Mouse (Mus musculus) kidney, embryonic 15.5 days (tissue): ENCODE data around the gene Lrrc37a. TPM values are rescaled to one million over a fixed set of nuclear protein-coding genes. Genes with fewer than 3 reads are reported as not detected.
"Not testable (repeated sequence)": the region's sequence is repeated elsewhere in the genome, so short reads cannot be mapped to it uniquely, and the experiment has no call there.

Experiments used
- ATAC-seq: fragments of 200-750 bp; cut with Nextera tagmentation; replicated peaks from 2 replicates; pipeline ENCODE4 v1.8.0; 2017; ENCODE audit warnings: moderate TSS enrichment; ENCODE audit not compliant: low FRiP score
- H3K27ac ChIP-seq: fragments of 300-500 bp; sonication (generic); 2 replicates; pipeline ENCODE4 v1.5.1; 2015; ENCODE audit warnings: mild to moderate bottlenecking, inconsistent platforms
- H3K27me3 ChIP-seq: fragments of 300-500 bp; sonication (generic); 2 replicates; pipeline ENCODE4 v1.6.1; 2015; ENCODE audit warnings: inconsistent platforms
- H3K36me3 ChIP-seq: fragments of 300-500 bp; sonication (generic); 2 replicates; pipeline ENCODE4 v1.6.1; 2015; ENCODE audit warnings: inconsistent platforms
- H3K4me1 ChIP-seq: fragments of 300-500 bp; sonication (generic); 2 replicates; pipeline ENCODE4 v1.6.1; 2015; ENCODE audit warnings: inconsistent platforms
- H3K4me2 ChIP-seq: fragments of 300-500 bp; sonication (generic); 2 replicates; pipeline ENCODE4 v1.6.1; 2015; ENCODE audit warnings: moderate library complexity, mild to moderate bottlenecking, inconsistent platforms
- H3K4me3 ChIP-seq: fragments of 300-500 bp; sonication (generic); replicated peaks from 2 replicates; pipeline ENCODE4 v1.5.1; 2015; ENCODE audit warnings: mild to moderate bottlenecking, inconsistent platforms
- H3K9ac ChIP-seq: fragments of 300-500 bp; sonication (generic); 2 replicates; pipeline ENCODE4 v1.6.1; 2015; ENCODE audit warnings: mild to moderate bottlenecking, inconsistent platforms
- H3K9me3 ChIP-seq: fragments of 300-500 bp; sonication (generic); replicated peaks from 2 replicates; pipeline ENCODE4 v1.6.1; 2016; ENCODE audit warnings: inconsistent platforms
- WGBS: fragments of 180-500 bp; shearing (Covaris S2); methylation state at CpG from one replicate; pipeline ENCODE4 v1.1.7; 2015; ENCODE audit warnings: mixed read lengths; 5-methylcytosine and 5-hydroxymethylcytosine counted together
- polyA plus RNA-seq: library from polyadenylated mRNA; unstranded; fragments of >200 nt; fragmentation: Nextera tagmentation; extraction: Ambion mirVana; gene quantifications from 2 replicates; pipeline ENCODE4 v1.2.1, GENCODE M21; 2015

The Lrrc37a gene
- polyA plus RNA-seq, 1 experiment from 2014 or later = not detected

DNA sequence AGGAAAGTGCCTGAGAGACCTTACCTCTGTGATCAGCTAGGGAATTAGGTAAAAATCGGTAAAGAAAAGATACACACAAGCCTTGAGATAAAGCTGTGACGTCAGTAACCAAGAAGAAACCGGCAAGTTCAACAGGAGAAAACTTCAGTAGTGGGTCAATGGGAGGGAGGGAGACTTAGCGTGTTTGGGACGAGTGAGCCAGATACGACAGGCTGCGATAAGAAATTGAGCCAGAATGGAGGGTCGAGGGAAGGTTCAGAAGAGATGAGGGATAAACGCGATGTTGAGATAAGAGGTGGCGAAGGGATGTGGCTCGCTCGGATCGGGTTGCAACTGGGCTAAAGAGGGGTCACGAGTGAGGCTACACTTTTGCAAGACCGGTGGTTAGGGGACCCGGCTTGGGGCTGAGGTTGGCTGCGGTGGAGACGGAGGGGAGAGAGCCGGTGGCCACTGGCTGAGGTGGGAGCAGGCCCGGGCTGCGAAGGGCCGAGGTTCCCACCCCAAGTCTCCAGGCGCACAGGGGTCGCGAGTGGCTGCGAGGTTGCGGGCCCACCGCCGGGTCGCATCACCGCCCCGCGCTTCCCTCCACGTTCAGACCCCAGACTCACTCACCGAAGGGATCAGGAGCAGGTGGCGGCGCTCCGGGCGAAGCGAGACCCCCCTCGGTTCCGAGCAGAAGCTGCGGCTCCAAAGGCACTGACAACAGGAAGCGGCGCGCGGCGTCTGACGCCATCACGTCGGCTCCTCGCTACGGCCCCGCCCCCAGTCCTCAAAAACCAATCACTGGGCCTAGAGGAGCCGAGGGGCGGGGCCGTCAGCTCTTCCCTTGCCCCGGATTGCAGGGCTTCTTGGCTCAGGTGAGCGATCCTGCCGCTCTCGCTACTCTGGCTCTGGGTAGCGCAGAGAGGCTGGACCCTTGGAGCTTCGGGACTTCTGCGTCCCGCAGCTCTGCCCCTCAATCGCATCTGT lies 92.1 kb downstream of the Lrrc37a start, which contains the start of gene Plekhm1:
Gene Plekhm1 (minus strand): TSS at position 707 of the 969 bp plus-strand sequence.
- under 1% methylated on average over 67 of the region's 67 CpGs for WGBS
- H3K27ac ChIP-seq = peak within 1 kb of the TSS; percentile 81

DNA sequence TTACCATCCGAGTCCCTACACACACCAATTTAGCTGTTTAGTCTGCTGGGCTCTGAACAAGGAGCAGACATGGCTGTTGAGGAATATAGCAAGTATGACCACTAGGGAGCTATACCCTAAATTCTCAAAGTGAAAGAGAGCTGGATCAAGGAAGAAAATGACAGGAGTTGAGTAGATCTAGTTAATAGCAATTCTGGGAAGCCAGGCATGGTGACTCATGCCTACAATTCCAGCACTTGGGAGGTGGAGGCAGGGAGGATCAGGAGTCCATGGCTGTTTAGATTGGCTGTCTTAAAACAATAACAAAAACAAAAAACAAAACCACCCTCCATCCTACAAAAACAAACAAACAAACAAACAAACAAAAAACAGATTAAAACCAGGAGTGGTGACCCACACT lies 93.1 kb downstream of the Lrrc37a start:
- Histone ChIP-seq H3K4me3 (peak overlapping the region; percentile 93), H3K4me2 (peak overlapping the region; percentile 93)
- WGBS = 83% methylated on average over 1 of the region's 1 CpGs

More for the DNA sequence above, 92.1 kb downstream of the Lrrc37a start, which contains the start of gene Plekhm1:
- Histone ChIP-seq H3K4me2 (peak within 1 kb of the TSS; percentile 93), H3K36me3 (0 out of 2 replicates have a peak, but pooled peaks cover 5% of the 10 kb centered on the region), H3K4me3 (peak within 1 kb of the TSS; percentile 93), H3K9me3 (no peaks in the 10 kb centered on the region), H3K4me1 (peaks cover 26% of the 10 kb centered on the region), H3K9ac (peak within 1 kb of the TSS; percentile 77), H3K27me3 (peaks cover 10% of the 10 kb centered on the region)
- peak; percentile 98 for ATAC-seq

DNA sequence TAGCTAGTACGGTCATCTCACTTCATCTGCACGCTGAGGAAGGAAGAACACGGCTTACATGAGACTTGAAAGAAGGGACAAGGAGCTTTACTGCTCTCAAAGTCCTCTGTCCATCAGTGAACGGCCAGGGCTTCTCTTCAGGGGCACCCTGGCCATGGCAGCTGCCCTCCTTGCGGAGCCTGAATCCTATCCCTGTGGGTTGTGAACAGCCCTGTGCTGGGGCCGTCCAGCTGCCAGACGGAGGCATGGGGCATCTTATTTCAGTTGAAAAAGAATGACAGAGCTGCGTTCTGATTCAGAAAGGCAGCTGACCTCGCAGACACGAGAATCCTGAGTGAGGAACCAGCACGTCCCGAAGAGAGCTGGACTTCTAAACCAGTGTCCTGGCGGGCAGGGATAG lies 95.5 kb downstream of the Lrrc37a start:
- H3K4me1 ChIP-seq = peaks cover 26% of the 10 kb centered on the region
- no peak overlapping the region for H3K4me2 ChIP-seq
- WGBS = 90% methylated on average over 13 of the region's 13 CpGs

More for the DNA sequence above, 93.1 kb downstream of the Lrrc37a start:
- H3K36me3 ChIP-seq = 0 out of 2 replicates have a peak, but pooled peaks cover 5% of the 10 kb centered on the region
- ATAC-seq = no peak
- peaks cover 26% of the 10 kb centered on the region for H3K4me1 ChIP-seq
- H3K27me3 ChIP-seq = peaks cover 10% of the 10 kb centered on the region
- H3K9ac ChIP-seq = 0 out of 2 replicates have a peak overlapping the region, but pooled peaks have one; percentile 77
- no peak overlapping the region for H3K27ac ChIP-seq
- H3K9me3 ChIP-seq = no peaks in the 10 kb centered on the region

DNA sequence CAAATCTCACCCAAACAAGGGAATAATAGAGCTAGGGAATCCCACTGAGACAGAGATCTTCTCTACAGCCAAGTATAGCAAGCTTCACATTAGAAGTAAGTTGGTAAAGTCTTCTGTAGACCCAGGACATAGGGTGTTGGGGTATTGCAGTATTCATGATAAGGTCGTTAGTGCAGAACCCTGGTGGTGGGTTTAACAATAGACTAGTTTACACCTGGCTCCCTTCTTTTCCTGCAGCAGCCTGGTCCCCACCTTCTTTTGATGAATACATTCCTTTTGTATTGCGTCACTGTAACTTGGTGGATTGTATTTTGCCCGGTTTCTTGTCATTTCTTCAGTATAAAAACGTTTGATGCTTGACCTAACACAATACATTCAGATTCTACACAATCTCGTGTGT lies 97.3 kb downstream of the Lrrc37a start:
- H3K4me2 ChIP-seq, H3K4me3 ChIP-seq, H3K27ac ChIP-seq, H3K9me3 ChIP-seq, H3K27me3 ChIP-seq, ATAC-seq, H3K9ac ChIP-seq: not testable (repeated sequence)
- WGBS = 75% methylated on average over 5 of the region's 5 CpGs
- Histone ChIP-seq H3K36me3 (peaks cover 23% of the 10 kb centered on the region; the same call in 1 of the 2 replicates), H3K4me1 (peaks cover 17% of the 10 kb centered on the region)

More for the DNA sequence above, 95.5 kb downstream of the Lrrc37a start:
- no peak overlapping the region for H3K4me3 ChIP-seq
- ATAC-seq = no peak
- H3K9me3 ChIP-seq = no peaks in the 10 kb centered on the region
- H3K36me3 ChIP-seq = peaks cover 10% of the 10 kb centered on the region; the same call in 1 of the 2 replicates
- H3K9ac ChIP-seq = no peak overlapping the region
- H3K27me3 ChIP-seq = 0 out of 2 replicates have a peak, but pooled peaks cover under 1% of the 10 kb centered on the region
- H3K27ac ChIP-seq = no peak overlapping the region

DNA sequence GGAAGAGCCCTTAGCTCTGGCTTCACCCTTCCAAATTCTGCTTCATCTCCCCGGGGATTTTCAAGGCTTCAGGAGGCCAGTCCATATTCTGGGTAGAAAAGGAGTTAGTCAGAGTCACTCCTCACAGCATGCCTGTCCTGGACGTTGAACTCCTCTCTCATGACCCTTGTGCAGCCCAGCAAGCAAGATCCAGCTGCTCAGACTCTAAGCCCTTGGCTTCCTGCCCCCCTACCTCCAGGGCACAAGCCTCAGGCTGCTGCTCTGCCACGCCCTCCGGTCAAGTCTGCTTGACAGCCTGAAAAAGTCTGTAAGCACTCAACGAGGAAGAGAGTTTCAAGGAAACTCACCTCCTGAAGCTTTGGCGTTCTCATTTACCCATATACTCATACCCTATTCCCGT lies 97.8 kb downstream of the Lrrc37a start:
- peaks cover 12% of the 10 kb centered on the region for H3K4me1 ChIP-seq
- H3K27ac ChIP-seq = no peak overlapping the region
- H3K9me3 ChIP-seq = no peaks in the 10 kb centered on the region
- H3K27me3 ChIP-seq = no peaks in the 10 kb centered on the region
- H3K36me3 ChIP-seq = peaks cover 23% of the 10 kb centered on the region; the same call in 1 of the 2 replicates
- no peak overlapping the region for H3K9ac ChIP-seq
- H3K4me2 ChIP-seq = no peak overlapping the region
- H3K4me3 ChIP-seq = no peak overlapping the region
- WGBS = 75% methylated on average over 7 of the region's 7 CpGs
- ATAC-seq = no peak

DNA sequence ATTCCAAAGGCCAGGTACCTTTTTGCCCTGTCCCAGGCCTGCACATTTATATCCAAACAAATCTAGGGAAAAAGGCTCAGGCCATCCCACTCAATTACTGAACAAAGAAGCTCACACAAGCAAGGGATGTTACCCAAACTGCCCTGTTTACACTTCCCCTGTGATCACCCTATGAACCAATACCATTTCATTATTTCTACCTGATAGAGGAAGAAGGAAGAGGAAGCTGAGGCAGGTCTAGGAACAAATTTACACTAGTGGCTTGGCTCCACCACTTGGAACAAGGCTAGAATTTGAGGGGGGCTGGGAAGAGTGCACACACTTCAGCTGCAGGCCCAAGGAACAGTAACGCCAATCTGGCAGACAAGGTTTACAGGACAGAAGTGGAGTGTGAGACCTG lies 98.6 kb downstream of the Lrrc37a start:
- Histone ChIP-seq H3K4me2 (no peak overlapping the region), H3K27me3 (no peaks in the 10 kb centered on the region), H3K27ac (no peak overlapping the region), H3K4me3 (no peak overlapping the region), H3K9ac (no peak overlapping the region), H3K9me3 (no peaks in the 10 kb centered on the region), H3K4me1 (peaks cover 5% of the 10 kb centered on the region; the same call in 1 of the 2 replicates), H3K36me3 (peaks cover 26% of the 10 kb centered on the region; the same call in 1 of the 2 replicates)
- ATAC-seq = no peak
- 100% methylated on average over 1 of the region's 1 CpGs for WGBS

DNA sequence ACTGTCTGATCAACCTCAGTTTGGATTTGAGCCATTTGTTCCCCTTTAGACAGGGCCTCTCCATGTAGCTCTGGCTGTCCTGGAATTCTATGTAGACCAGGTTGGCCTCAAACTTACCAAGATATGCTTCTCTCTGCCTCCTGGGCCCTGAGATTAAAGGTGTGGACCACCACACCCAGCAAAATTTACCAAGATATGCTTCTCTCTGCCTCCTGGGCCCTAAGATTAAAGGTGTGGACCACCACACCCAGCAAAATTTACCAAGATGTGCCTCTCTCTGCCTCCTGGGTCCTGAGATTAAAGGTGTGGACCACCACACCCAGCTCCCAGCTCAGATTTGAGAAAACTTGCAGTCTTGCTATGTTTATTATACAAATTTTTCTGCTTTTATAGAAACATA lies 99.8 kb downstream of the Lrrc37a start:
- no peak overlapping the region for H3K27ac ChIP-seq
- H3K27me3 ChIP-seq = no peaks in the 10 kb centered on the region
- ATAC-seq = no peak
- H3K9ac ChIP-seq = no peak overlapping the region
- H3K9me3 ChIP-seq = no peaks in the 10 kb centered on the region
- H3K4me3 ChIP-seq = no peak overlapping the region
- peaks cover 26% of the 10 kb centered on the region; the same call in 1 of the 2 replicates for H3K36me3 ChIP-seq
- H3K4me2 ChIP-seq = no peak overlapping the region
- no peaks in the 10 kb centered on the region for H3K4me1 ChIP-seq

DNA sequence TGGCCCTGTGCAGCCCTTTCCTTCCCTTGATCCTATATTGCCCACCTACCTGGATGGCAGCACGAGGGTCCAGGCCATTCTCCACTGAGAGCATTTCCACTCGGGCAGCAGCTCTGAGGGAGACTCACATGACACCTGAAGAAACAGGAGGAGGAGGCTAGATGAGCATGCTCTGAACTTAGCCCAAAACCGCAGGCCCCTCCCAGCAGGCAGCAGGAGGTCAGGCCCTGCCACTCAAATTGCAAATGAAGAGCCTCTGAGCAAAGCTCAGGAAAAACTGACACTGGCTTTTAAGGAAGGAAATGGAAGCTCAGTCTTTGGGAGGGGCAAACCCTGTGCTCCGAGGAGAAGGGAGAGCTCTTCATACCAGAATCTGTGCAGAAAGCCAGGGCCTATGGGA lies 100.6 kb downstream of the Lrrc37a start:
- Histone ChIP-seq H3K9ac (no peak overlapping the region), H3K4me2 (no peak overlapping the region), H3K4me1 (no peaks in the 10 kb centered on the region), H3K27me3 (no peaks in the 10 kb centered on the region), H3K36me3 (peaks cover 22% of the 10 kb centered on the region; the same call in 1 of the 2 replicates), H3K9me3 (no peaks in the 10 kb centered on the region), H3K27ac (no peak overlapping the region), H3K4me3 (no peak overlapping the region)
- ATAC-seq = no peak
- 61% methylated on average over 4 of the region's 4 CpGs for whole genome bisulfite sequencing

DNA sequence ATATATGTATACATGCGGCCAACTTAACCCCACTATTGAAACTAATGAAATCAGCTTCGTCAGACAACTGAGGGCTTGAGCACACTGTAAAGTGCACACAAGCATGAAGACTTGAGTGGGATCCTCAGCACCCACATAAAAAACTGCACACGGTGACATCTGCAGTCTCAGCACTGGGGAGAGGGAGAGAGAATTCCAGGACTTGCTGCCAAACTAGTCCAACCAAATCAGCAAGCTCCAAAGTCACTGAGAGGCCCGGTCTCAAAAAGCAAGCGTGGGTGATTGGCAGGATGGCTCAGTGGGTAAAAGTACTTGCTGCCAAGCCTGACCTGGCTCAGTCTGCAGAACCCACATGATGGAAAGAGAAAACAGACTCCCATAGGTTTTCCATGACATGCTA lies 101.7 kb downstream of the Lrrc37a start:
- 88% methylated on average over 5 of the region's 5 CpGs for WGBS
- ATAC-seq = no peak
- H3K36me3 ChIP-seq = peaks cover 21% of the 10 kb centered on the region; the same call in 1 of the 2 replicates
- no peaks in the 10 kb centered on the region for H3K9me3 ChIP-seq
- no peak overlapping the region for H3K4me3 ChIP-seq
- H3K4me2 ChIP-seq = no peak overlapping the region
- no peak overlapping the region for H3K27ac ChIP-seq
- H3K27me3 ChIP-seq = no peaks in the 10 kb centered on the region
- no peak overlapping the region for H3K9ac ChIP-seq
- H3K4me1 ChIP-seq = no peaks in the 10 kb centered on the region

DNA sequence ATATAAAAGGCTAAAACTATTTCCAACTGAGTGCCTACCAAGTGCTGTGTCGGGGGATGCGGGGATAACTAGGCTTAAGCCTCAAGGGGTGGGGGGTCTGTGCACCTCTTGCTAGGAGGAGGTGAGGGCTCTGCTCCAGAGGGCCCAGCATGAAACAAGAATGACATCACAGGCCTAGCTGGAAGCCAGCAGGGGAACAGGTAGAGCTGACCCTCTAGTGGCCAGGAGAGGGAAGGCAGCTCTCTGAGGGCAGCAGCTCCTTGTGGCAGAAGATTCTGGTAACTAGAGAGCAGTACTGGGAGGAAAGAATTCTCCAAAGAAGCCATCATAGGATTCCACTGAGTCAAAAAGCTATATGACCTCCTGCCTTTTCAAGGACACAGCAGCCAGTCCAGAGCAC lies 102.2 kb downstream of the Lrrc37a start:
- no peaks in the 10 kb centered on the region for H3K9me3 ChIP-seq
- 67% methylated on average over 2 of the region's 2 CpGs for WGBS
- H3K4me3 ChIP-seq = no peak overlapping the region
- no peaks in the 10 kb centered on the region for H3K4me1 ChIP-seq
- H3K9ac ChIP-seq = no peak overlapping the region
- no peaks in the 10 kb centered on the region for H3K27me3 ChIP-seq
- no peak overlapping the region for H3K4me2 ChIP-seq
- H3K27ac ChIP-seq = no peak overlapping the region
- H3K36me3 ChIP-seq = peaks cover 21% of the 10 kb centered on the region; the same call in 1 of the 2 replicates
- ATAC-seq = no peak
